Mouse (Mus musculus) intestine, postnatal 0 days (tissue): ENCODE results near the gene Pdzk1ip1. TPM values are rescaled to one million over a fixed set of nuclear protein-coding genes. Genes with fewer than 3 reads are reported as not detected.

Experiments used
- ATAC-seq: fragments of 200-750 bp; cut with Nextera tagmentation; 2 replicates; pipeline ENCODE4 v1.8.0; 2017; ENCODE audit warnings: mild to moderate bottlenecking, moderate TSS enrichment, moderate library complexity
- H3K27ac ChIP-seq: fragments of 300-500 bp; sonication (generic); 2 replicates; pipeline ENCODE4 v1.5.1; 2014; ENCODE audit warnings: mild to moderate bottlenecking, low read depth, low read length, moderate library complexity
- H3K27me3 ChIP-seq: fragments of 300-500 bp; sonication (generic); replicated peaks from 2 replicates; pipeline ENCODE4 v1.6.1; 2014; ENCODE audit warnings: low read length, mixed read lengths; ENCODE audit not compliant: control insufficient read depth, insufficient read depth
- H3K36me3 ChIP-seq: fragments of 300-500 bp; sonication (generic); 2 replicates; pipeline ENCODE4 v1.6.1; 2014; ENCODE audit warnings: mild to moderate bottlenecking, moderate library complexity; ENCODE audit not compliant: control insufficient read depth, insufficient read depth
- H3K4me1 ChIP-seq: fragments of 300-500 bp; sonication (generic); replicated peaks from 2 replicates; pipeline ENCODE4 v1.6.1; 2014; ENCODE audit warnings: antibody characterized with exemption, low read length, mixed read lengths; ENCODE audit not compliant: control insufficient read depth, insufficient read depth
- H3K4me2 ChIP-seq: fragments of 300-500 bp; sonication (generic); replicated peaks from 2 replicates; pipeline ENCODE4 v1.6.1; 2014; ENCODE audit warnings: low read depth, mild to moderate bottlenecking, moderate library complexity
- H3K4me3 ChIP-seq: fragments of 300-500 bp; sonication (generic); 2 replicates; pipeline ENCODE4 v1.5.1; 2014; ENCODE audit warnings: low read depth, low read length
- H3K9ac ChIP-seq: fragments of 300-500 bp; sonication (generic); 2 replicates; pipeline ENCODE4 v1.6.1; 2014; ENCODE audit warnings: mild to moderate bottlenecking, low read depth, low read length
- H3K9me3 ChIP-seq: fragments of 300-500 bp; sonication (generic); 2 replicates; pipeline ENCODE4 v1.6.1; 2016; ENCODE audit warnings: mixed run types; ENCODE audit not compliant: control insufficient read depth
- CTCF ChIP-seq: sonication (generic); IDR thresholded peaks from 2 replicates; pipeline ENCODE4 v1.5.1; 2016; ENCODE audit warnings: low read depth, mild to moderate bottlenecking, control low read depth, antibody characterized with exemption, moderate library complexity
- WGBS: fragments of 180-500 bp; shearing (Covaris S2); extraction: QIAGEN DNeasy Blood & Tissue Kit; methylation state at CpG from one replicate; pipeline ENCODE4 v1.1.7; 2014; 5-methylcytosine and 5-hydroxymethylcytosine counted together
- polyA plus RNA-seq: library from polyadenylated mRNA; unstranded; fragments of >200 nt; fragmentation: Nextera tagmentation; extraction: Ambion mirVana; gene quantifications from 2 replicates; pipeline ENCODE4 v1.2.1, GENCODE M21; 2015

Gene Pdzk1ip1
- polyA plus RNA-seq, 1 experiment from 2014 or later: 358 TPM

- 0 out of 2 replicates have a peak, but pooled peaks cover 2% of the 10 kb centered on the region for H3K4me1 ChIP-seq
- H3K27me3 ChIP-seq: peaks cover 97% of the 10 kb centered on the region
- ATAC-seq: no peak
- H3K4me3 ChIP-seq: peak overlapping the region; percentile 44
- H3K27ac ChIP-seq: no peak overlapping the region
- no peaks in the 10 kb centered on the region for H3K36me3 ChIP-seq
- 6% methylated on average over 23 of the region's 23 CpGs for WGBS
- H3K9me3 ChIP-seq: no peaks in the 10 kb centered on the region
- no peak for TF ChIP-seq CTCF
- H3K4me2 ChIP-seq: peak overlapping the region; percentile 59
- no peak overlapping the region for H3K9ac ChIP-seq
Measured at GRCm38 (mm10) chr4:115058871-115059590, 29.5 kb upstream of the Pdzk1ip1 start.

GRCm38 (mm10) chr4:115059871-115060270, 28.6 kb upstream of the Pdzk1ip1 start:
- Histone ChIP-seq H3K27ac (no peak overlapping the region), H3K4me2 (no peak overlapping the region; the same call in 1 of the 2 replicates), H3K4me3 (no peak overlapping the region), H3K9me3 (no peaks in the 10 kb centered on the region), H3K9ac (no peak overlapping the region), H3K4me1 (0 out of 2 replicates have a peak, but pooled peaks cover 2% of the 10 kb centered on the region), H3K36me3 (no peaks in the 10 kb centered on the region), H3K27me3 (peaks cover 97% of the 10 kb centered on the region)
- no peak for ATAC-seq
- TF ChIP-seq CTCF: no peak
- WGBS: 27% methylated on average over 12 of the region's 12 CpGs

GRCm38 (mm10) chr4:115060753-115061152, 27.8 kb upstream of the Pdzk1ip1 start:
- Histone ChIP-seq H3K36me3 (no peaks in the 10 kb centered on the region), H3K27ac (no peak overlapping the region), H3K4me2 (no peak overlapping the region), H3K27me3 (peaks cover 96% of the 10 kb centered on the region), H3K9me3 (no peaks in the 10 kb centered on the region), H3K9ac (no peak overlapping the region), H3K4me3 (no peak overlapping the region), H3K4me1 (0 out of 2 replicates have a peak, but pooled peaks cover 2% of the 10 kb centered on the region)
- TF ChIP-seq CTCF: no peak
- ATAC-seq: no peak
- 33% methylated on average over 3 of the region's 3 CpGs for WGBS

GRCm38 (mm10) chr4:115062540-115062874, 26.0 kb upstream of the Pdzk1ip1 start:
- no peak for ATAC-seq
- no peak for TF ChIP-seq CTCF
- Histone ChIP-seq H3K4me3 (peak overlapping the region; percentile 51), H3K4me2 (peak overlapping the region; percentile 79), H3K4me1 (0 out of 2 replicates have a peak, but pooled peaks cover 2% of the 10 kb centered on the region), H3K27me3 (peaks cover 91% of the 10 kb centered on the region), H3K9ac (no peak overlapping the region), H3K27ac (no peak overlapping the region), H3K36me3 (no peaks in the 10 kb centered on the region), H3K9me3 (no peaks in the 10 kb centered on the region)
- 2% methylated on average over 9 of the region's 9 CpGs for WGBS

- Histone ChIP-seq H3K27me3 (peaks cover 87% of the 10 kb centered on the region), H3K9ac (peak overlapping the region; percentile 26; the same call in 1 of the 2 replicates), H3K4me3 (peak overlapping the region; percentile 51), H3K4me2 (peak overlapping the region; percentile 79), H3K36me3 (no peaks in the 10 kb centered on the region), H3K27ac (no peak overlapping the region), H3K4me1 (0 out of 2 replicates have a peak, but pooled peaks cover 2% of the 10 kb centered on the region), H3K9me3 (no peaks in the 10 kb centered on the region)
- ATAC-seq: peak; percentile 25; the same call in 1 of the 2 replicates
- 1% methylated on average over 52 of the region's 58 CpGs for WGBS
- TF ChIP-seq CTCF: no peak
Measured at GRCm38 (mm10) chr4:115062875-115063517, 25.5 kb upstream of the Pdzk1ip1 start.

DNA sequence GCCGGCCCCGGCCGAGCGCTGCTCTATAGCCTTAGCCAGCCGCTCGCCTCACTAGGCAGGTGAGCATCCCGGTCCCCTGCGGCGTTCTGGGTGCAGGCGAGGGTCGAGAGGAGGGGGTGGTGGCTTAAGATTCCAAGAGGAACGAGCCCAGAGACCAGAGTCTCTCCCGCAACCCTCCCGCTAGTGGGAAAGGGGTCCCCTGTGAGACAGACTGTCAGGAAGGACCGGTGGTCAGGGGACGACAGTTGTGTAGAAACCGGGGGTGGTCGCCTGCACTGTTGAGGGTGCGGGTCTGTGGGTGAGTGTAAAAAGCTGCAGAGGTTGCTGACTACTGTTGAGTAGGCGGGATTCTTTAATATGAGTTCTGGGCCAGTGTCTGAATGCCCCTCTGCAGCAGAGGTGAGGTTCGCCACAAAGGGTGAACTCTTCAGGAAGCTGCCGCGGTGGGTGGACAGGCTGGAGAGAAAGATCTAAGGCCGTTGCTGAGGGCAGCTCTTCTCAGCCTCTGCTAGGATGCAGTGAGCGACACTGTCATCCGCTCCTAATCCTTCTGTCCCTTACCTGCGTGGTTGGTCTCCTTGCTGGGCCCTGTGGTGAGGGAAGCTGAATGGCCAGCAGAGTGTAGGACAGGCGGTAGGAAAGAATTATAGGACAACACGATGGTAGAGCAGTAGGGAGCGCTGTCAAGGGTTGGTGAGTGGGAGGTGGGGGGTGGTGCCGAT, 24.8 kb upstream of the Pdzk1ip1 start:
- 4% methylated on average over 31 of the region's 31 CpGs for WGBS
- Histone ChIP-seq H3K4me2 (peak overlapping the region; percentile 79), H3K9me3 (no peaks in the 10 kb centered on the region), H3K4me1 (0 out of 2 replicates have a peak, but pooled peaks cover 2% of the 10 kb centered on the region), H3K9ac (peak overlapping the region; percentile 26; the same call in 1 of the 2 replicates), H3K27ac (no peak overlapping the region), H3K4me3 (peak overlapping the region; percentile 51), H3K36me3 (no peaks in the 10 kb centered on the region), H3K27me3 (peaks cover 86% of the 10 kb centered on the region)
- ATAC-seq: peak; percentile 19; the same call in 1 of the 2 replicates
- no peak for TF ChIP-seq CTCF
